Comparison of ENCODE assay signal across 9 mouse cellular contexts in genomic region chr2:27771936-27772335, GRCm38 (mm10).
DNase-seq lines count a peak whose midpoint lies in the region; ATAC-seq and TF ChIP-seq lines count a peak whose summit lies in the region.
"Had no signal": no experiment of that assay in that cellular context is flagged by ENCODE, and none has a peak within 500 bp of the region (broad histone marks: within the 10 kb centered on the region; RNA-seq: fewer than 3 reads in every experiment).

No protein-coding gene starts in this region.

- H3K9me3 ChIP-seq in MEL (replicated peaks; ENCODE audit: insufficient read depth, low read length) = no peaks in the 10 kb centered on the region
- H3K9me3 ChIP-seq: liver, embryonic 15.5 days had no signal

- no peak overlapping the region for H3K9ac ChIP-seq in MEL (ENCODE audit: control insufficient read depth, low read depth, low read length, poor library complexity, severe bottlenecking)
- H3K9ac ChIP-seq: liver, embryonic 15.5 days had no signal

- no peak for TF ChIP-seq EP300 in MEL (IDR thresholded peaks at IDR 0.05; ENCODE audit: low read depth in 1 of 2, low read length in 2 of 2)

- H3K27me3 ChIP-seq in MEL (ENCODE audit: control insufficient read depth in 1 of 2, insufficient read depth in 2 of 2, low read length in 2 of 2) = peaks cover 0 to 2% of the 10 kb centered on the region in 2 experiments; a peak in 3 of 4 replicates

- ATAC-seq in erythroblast, adult 5-6 weeks (replicated peaks; ENCODE audit: low FRiP score, poor library complexity, severe bottlenecking) = 0 out of 2 replicates have a peak, but pooled peaks have one; percentile 38
- no peak for ATAC-seq in activated CD4-positive, CD25-positive, alpha-beta regulatory T cell, adult 4 months

- DNase-seq in MEL (ENCODE audit: low read depth, low spot score) = peak; percentile 63
- peak; percentile 88 to 94 for DNase-seq in heart, postnatal 14 days
- DNase-seq in layer of hippocampus, adult 9-11 months = peak; percentile 62
- DNase-seq in lung, postnatal 4 days = peak; percentile 90 to 91
- DNase-seq in right cerebral cortex, postnatal 4 days = peak; percentile 81

- H3K4me3 ChIP-seq in MEL (ENCODE audit: control insufficient read depth in 1 of 2, insufficient read depth in 1 of 2, low read depth in 2 of 2, low read length in 2 of 2) = no peak overlapping the region
- H3K4me3 ChIP-seq in bone marrow macrophage, adult 2 months (ENCODE audit: insufficient read depth, low read length) = no peak overlapping the region
- H3K4me3 ChIP-seq: liver, embryonic 15.5 days had no signal

- H3K4me1 ChIP-seq in MEL (ENCODE audit: control insufficient read depth in 1 of 2, insufficient read depth in 2 of 2, low read length in 2 of 2) = no peaks in the 10 kb centered on the region
- H3K4me1 ChIP-seq in bone marrow macrophage, adult 2 months (ENCODE audit: control insufficient read depth, insufficient read depth, low read length) = peaks cover 7% of the 10 kb centered on the region

- peak; percentile 44 for TF ChIP-seq RAD21 in MEL (IDR thresholded peaks at IDR 0.05; ENCODE audit: low read depth, low read length)

- H3K27ac ChIP-seq in MEL (ENCODE audit: control insufficient read depth, low read depth, low read length) = no peak overlapping the region
- H3K27ac ChIP-seq in bone marrow macrophage, adult 2 months (ENCODE audit: insufficient read depth, low read depth, low read length) = no peak overlapping the region
- H3K27ac ChIP-seq: liver, embryonic 15.5 days had no signal

- TF ChIP-seq CTCF in MEL (IDR thresholded peaks at IDR 0.05 in 2 of 3, conservative IDR thresholded peaks at IDR 0.05 in 1 of 3; ENCODE audit: control insufficient read depth in 1 of 3, insufficient read depth in 1 of 3, low read depth in 2 of 3, low read length in 3 of 3, poor library complexity in 1 of 3, severe bottlenecking in 1 of 3) = peak; percentile 78 to 92 (median 91)
- TF ChIP-seq CTCF in bone marrow macrophage, adult 2 months (IDR thresholded peaks at IDR 0.05; ENCODE audit: low read depth, low read length) = peak; percentile 53

- no peak for TF ChIP-seq POLR2A in MEL (IDR thresholded peaks at IDR 0.05; ENCODE audit: control insufficient read depth in 1 of 2, insufficient read depth in 1 of 2, low read depth in 1 of 2, low read length in 2 of 2, poor library complexity in 1 of 2)
- no peak for TF ChIP-seq POLR2A in bone marrow macrophage, adult 2 months (IDR thresholded peaks at IDR 0.05; ENCODE audit: borderline replicate concordance, low read depth, low read length)

- H3K36me3 ChIP-seq in MEL (ENCODE audit: control insufficient read depth in 1 of 2, insufficient read depth in 2 of 2, low read length in 2 of 2) = no peaks in the 10 kb centered on the region
- H3K36me3 ChIP-seq: liver, embryonic 15.5 days had no signal

- intact Hi-C loops in heart, postnatal 14 days (cut with DNase I) = loop anchor here (1.0 to 5.0 kb wide), 5 partner anchors 116 to 650 kb away; no protein-coding TSS in a partner anchor

- no peaks in the 10 kb centered on the region for H3K79me2 ChIP-seq in MEL (ENCODE audit: control insufficient read depth, insufficient read depth, low read length, poor library complexity)

TF ChIP-seq in MEL, 35 proteins besides CTCF, POLR2A, EP300 and RAD21:
- TF ChIP-seq GABPA (IDR thresholded peaks at IDR 0.05; ENCODE audit: low read depth, low read length) (no peak), ZNF384 (IDR thresholded peaks at IDR 0.05; ENCODE audit: low read depth, low read length) (no peak), ELF1 (IDR thresholded peaks at IDR 0.05; ENCODE audit: low read depth, low read length) (no peak), POLR2AphosphoS5 (IDR thresholded peaks at IDR 0.05; ENCODE audit: borderline replicate concordance, low read depth, low read length) (no peak), POLR2AphosphoS2 (IDR thresholded peaks at IDR 0.05; ENCODE audit: low read length) (no peak), ZC3H11A (IDR thresholded peaks at IDR 0.05; ENCODE audit: low read depth, low read length) (peak; percentile 47; the same call in 1 of the 2 replicates), SMC3 (IDR thresholded peaks at IDR 0.05; ENCODE audit: low read depth, low read length) (peak; percentile 84), MYB (IDR thresholded peaks at IDR 0.05; ENCODE audit: low read depth, low read length) (no peak), TBP (IDR thresholded peaks at IDR 0.05; ENCODE audit: low read depth, low read length) (no peak)
